In genomic region chr14:104568549-104568948, GRCm38 (mm10) we compare ENCODE assay signal across 15 mouse cellular contexts.
"Had no signal": no experiment of that assay in that cellular context is flagged by ENCODE, and none has a peak within 500 bp of the region (broad histone marks: within the 10 kb centered on the region; RNA-seq: fewer than 3 reads in every experiment).

No protein-coding gene starts in this region.

- H3K9ac ChIP-seq: liver, embryonic 12.5 days; lung, embryonic 14.5 days; neural tube, embryonic 12.5 days; stomach, embryonic 15.5 days had no signal

- H3K27me3 ChIP-seq: liver, embryonic 12.5 days; neural tube, embryonic 12.5 days; stomach, embryonic 15.5 days had no signal

- H3K4me1 ChIP-seq: limb, embryonic 10.5 days; liver, embryonic 12.5 days; neural tube, embryonic 12.5 days; stomach, embryonic 15.5 days had no signal

- ATAC-seq: intestine, postnatal 0 days; liver, embryonic 12.5 days had no signal

- H3K4me3 ChIP-seq: left cerebral cortex, adult 2 months; limb, embryonic 10.5 days; liver, embryonic 12.5 days; myocyte; neural tube, embryonic 12.5 days; stomach, embryonic 15.5 days had no signal

- DNase-seq: kidney, adult 8-10 months; kidney, postnatal 25 days; lung, embryonic 14.5 days; lung, postnatal 10 days; lung, postnatal 4 days; right cerebral cortex, postnatal 14 days; thymus, adult 2 months; thymus, postnatal 36 days had no signal

- H3K9me3 ChIP-seq: limb, embryonic 10.5 days; liver, embryonic 12.5 days; neural tube, embryonic 12.5 days; stomach, embryonic 15.5 days had no signal

- H3K27ac ChIP-seq: left cerebral cortex, adult 2 months; limb, embryonic 10.5 days; liver, embryonic 12.5 days; neural tube, embryonic 12.5 days; stomach, embryonic 15.5 days had no signal

- H3K4me2 ChIP-seq: liver, embryonic 12.5 days; lung, embryonic 14.5 days; neural tube, embryonic 12.5 days; stomach, embryonic 15.5 days had no signal

- H3K36me3 ChIP-seq: limb, embryonic 10.5 days; liver, embryonic 12.5 days; neural tube, embryonic 12.5 days; stomach, embryonic 15.5 days had no signal
